Mouse (Mus musculus): Measurements from ENCODE around the gene Vps52. TPM values are rescaled to one million over a fixed set of nuclear protein-coding genes. Genes with fewer than 3 reads are reported as not detected.

Vps52 gene
- 64.7 and 68.2 TPM in 2 replicates for polyA plus RNA-seq (2012)

- TF ChIP-seq GATA1 (IDR thresholded peaks at IDR 0.05; ENCODE audit: low read length): no peak
Measured at GRCm38 (mm10) chr17:33955555-33956214, at the start of gene Vps52, which contains the start of gene Rps18. Gene Vps52 (plus strand): TSS chr17:33955812. Gene Rps18 (minus strand): TSS chr17:33956001.

GRCm38 (mm10) chr17:33908331-33909076 is 47.1 kb upstream of the Vps52 start:
- no peak for TF ChIP-seq GATA1 (IDR thresholded peaks at IDR 0.05; ENCODE audit: low read length)

GRCm38 (mm10) chr17:33909077-33909868 is 46.3 kb upstream of the Vps52 start, which contains the start of gene Daxx:
Gene Daxx (plus strand): TSS chr17:33909414.
- no peak for TF ChIP-seq GATA1 (IDR thresholded peaks at IDR 0.05; ENCODE audit: low read length)

GRCm38 (mm10) chr17:33909869-33910250 is 45.8 kb upstream of the Vps52 start:
- no peak for TF ChIP-seq GATA1 (IDR thresholded peaks at IDR 0.05; ENCODE audit: low read length)

- no peak for TF ChIP-seq GATA1 (IDR thresholded peaks at IDR 0.05; ENCODE audit: low read length)
Measured at GRCm38 (mm10) chr17:33910346-33911051, 45.1 kb upstream of the Vps52 start.

GRCm38 (mm10) chr17:33911052-33911812 is 44.4 kb upstream of the Vps52 start:
- TF ChIP-seq GATA1 (IDR thresholded peaks at IDR 0.05; ENCODE audit: low read length): no peak

GRCm38 (mm10) chr17:33911813-33912414 is 43.7 kb upstream of the Vps52 start:
- TF ChIP-seq GATA1 (IDR thresholded peaks at IDR 0.05; ENCODE audit: low read length): no peak

GRCm38 (mm10) chr17:33913264-33913663 is 42.3 kb upstream of the Vps52 start:
- no peak for TF ChIP-seq GATA1 (IDR thresholded peaks at IDR 0.05; ENCODE audit: low read length)

- TF ChIP-seq GATA1 (IDR thresholded peaks at IDR 0.05; ENCODE audit: low read length): no peak
Measured at GRCm38 (mm10) chr17:33913905-33914304, 41.7 kb upstream of the Vps52 start.

- TF ChIP-seq GATA1 (IDR thresholded peaks at IDR 0.05; ENCODE audit: low read length): no peak
Measured at GRCm38 (mm10) chr17:33914969-33915391, 40.6 kb upstream of the Vps52 start.

GRCm38 (mm10) chr17:33915671-33916250 is 39.9 kb upstream of the Vps52 start, which contains the start of the genes Tapbp and Zbtb22:
Gene Tapbp (plus strand): TSS chr17:33915899.
Gene Zbtb22 (plus strand): TSS chr17:33915904.
- no peak for TF ChIP-seq GATA1 (IDR thresholded peaks at IDR 0.05; ENCODE audit: low read length)

GRCm38 (mm10) chr17:33916294-33916693 is 39.3 kb upstream of the Vps52 start:
- TF ChIP-seq GATA1 (IDR thresholded peaks at IDR 0.05; ENCODE audit: low read length): no peak

- TF ChIP-seq GATA1 (IDR thresholded peaks at IDR 0.05; ENCODE audit: low read length): no peak
Measured at GRCm38 (mm10) chr17:33916847-33917655, 38.6 kb upstream of the Vps52 start.

Data from G1E-ER4 (cell line).